17 mouse cellular contexts compared by ENCODE assay signal in the genomic region with DNA sequence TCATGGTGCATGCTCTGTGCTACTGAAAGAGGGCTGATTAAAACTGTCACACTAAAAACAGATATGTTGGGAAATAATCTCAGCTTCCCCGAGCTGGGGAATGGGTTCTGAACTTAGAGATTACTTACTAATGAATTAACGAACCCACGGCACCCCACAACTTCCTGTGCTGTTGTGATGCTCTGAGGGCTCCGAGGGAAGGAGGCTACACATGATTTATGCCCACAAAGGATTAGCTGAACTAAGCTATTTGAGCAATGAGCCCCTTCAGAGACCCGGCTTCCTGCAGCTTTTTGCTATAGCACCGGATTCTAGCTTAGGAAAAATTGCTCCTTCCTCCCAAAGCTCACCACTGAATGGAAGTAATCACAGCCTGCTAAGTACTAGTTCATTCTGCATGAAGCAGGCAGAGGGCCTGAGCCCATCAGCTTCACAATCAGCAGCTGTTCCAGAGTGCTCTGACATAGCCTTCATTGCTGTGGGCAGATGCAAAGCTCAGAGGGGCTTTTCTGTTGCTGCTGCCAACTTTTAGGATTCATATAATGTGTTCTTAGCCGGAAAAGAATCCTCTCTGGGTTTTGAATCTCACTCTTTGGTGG. TPM values are rescaled to one million over a fixed set of nuclear protein-coding genes. Genes with fewer than 3 reads are reported as not detected.
A peak's percentile ranks its signal among the peaks of the same experiment; 100 is the strongest.
DNase-seq lines count a peak whose midpoint lies in the region; ATAC-seq lines count a peak whose summit lies in the region.
"Had no signal": no experiment of that assay in that cellular context is flagged by ENCODE, and none has a peak within 500 bp of the region (broad histone marks: within the 10 kb centered on the region; RNA-seq: fewer than 3 reads in every experiment).

No protein-coding gene starts in this region.

- no peak overlapping the region for H3K4me2 ChIP-seq in hindbrain, embryonic 14.5 days (replicated peaks)
- no peak overlapping the region for H3K4me2 ChIP-seq in hindbrain, embryonic 12.5 days (replicated peaks)
- no peak overlapping the region for H3K4me2 ChIP-seq in midbrain, embryonic 15.5 days
- H3K4me2 ChIP-seq in midbrain, embryonic 13.5 days (replicated peaks), result no peak overlapping the region
- H3K4me2 ChIP-seq in hindbrain, embryonic 16.5 days (ENCODE audit: low read length), result no peak overlapping the region
- no peak overlapping the region for H3K4me2 ChIP-seq in neural tube, embryonic 14.5 days (ENCODE audit: low read depth, low read length)
- H3K4me2 ChIP-seq: heart, embryonic 12.5 days; liver, embryonic 15.5 days had no signal

- H3K27me3 ChIP-seq in hindbrain, embryonic 14.5 days (ENCODE audit: control insufficient read depth, insufficient read depth, low read length), result no peaks in the 10 kb centered on the region
- H3K27me3 ChIP-seq in hindbrain, embryonic 12.5 days, result no peaks in the 10 kb centered on the region
- H3K27me3 ChIP-seq in midbrain, embryonic 15.5 days (replicated peaks), result no peaks in the 10 kb centered on the region
- no peaks in the 10 kb centered on the region for H3K27me3 ChIP-seq in midbrain, embryonic 13.5 days
- H3K27me3 ChIP-seq in hindbrain, embryonic 16.5 days (replicated peaks; ENCODE audit: control insufficient read depth, insufficient read depth, low read length), result no peaks in the 10 kb centered on the region
- no peaks in the 10 kb centered on the region for H3K27me3 ChIP-seq in neural tube, embryonic 14.5 days (ENCODE audit: control insufficient read depth, insufficient read depth, low read length)
- H3K27me3 ChIP-seq: heart, embryonic 12.5 days; liver, embryonic 15.5 days had no signal

- ATAC-seq in hindbrain, embryonic 14.5 days (ENCODE audit: low FRiP score), result peak; percentile 62; the same call in 1 of the 2 replicates
- no peak for ATAC-seq in hindbrain, embryonic 12.5 days (ENCODE audit: low FRiP score)
- peak; percentile 36; the same call in 1 of the 2 replicates for ATAC-seq in midbrain, embryonic 15.5 days (replicated peaks)
- ATAC-seq in midbrain, embryonic 13.5 days, result no peak
- peak; percentile 77 for ATAC-seq in hindbrain, embryonic 16.5 days
- peak; percentile 69; the same call in 1 of the 2 replicates for ATAC-seq in neural tube, embryonic 14.5 days (ENCODE audit: low read depth)

- H3K4me3 ChIP-seq in hindbrain, embryonic 14.5 days (replicated peaks; ENCODE audit: low read length), result no peak overlapping the region
- H3K4me3 ChIP-seq in hindbrain, embryonic 12.5 days, result no peak overlapping the region
- H3K4me3 ChIP-seq in midbrain, embryonic 15.5 days, result no peak overlapping the region
- H3K4me3 ChIP-seq in midbrain, embryonic 13.5 days (replicated peaks), result no peak overlapping the region
- no peak overlapping the region for H3K4me3 ChIP-seq in hindbrain, embryonic 16.5 days (ENCODE audit: low read length)
- no peak overlapping the region for H3K4me3 ChIP-seq in neural tube, embryonic 14.5 days (ENCODE audit: low read depth, low read length)
- H3K4me3 ChIP-seq: heart, embryonic 12.5 days; liver, embryonic 15.5 days; megakaryocyte, embryonic 14.5 days had no signal

- no peaks in the 10 kb centered on the region for H3K4me1 ChIP-seq in hindbrain, embryonic 14.5 days (replicated peaks; ENCODE audit: control insufficient read depth, insufficient read depth, low read length)
- peaks cover 7% of the 10 kb centered on the region for H3K4me1 ChIP-seq in hindbrain, embryonic 12.5 days
- H3K4me1 ChIP-seq in midbrain, embryonic 15.5 days, result 0 out of 2 replicates have a peak, but pooled peaks cover 4% of the 10 kb centered on the region
- H3K4me1 ChIP-seq in midbrain, embryonic 13.5 days (replicated peaks), result peaks cover 13% of the 10 kb centered on the region
- H3K4me1 ChIP-seq in hindbrain, embryonic 16.5 days (ENCODE audit: control insufficient read depth, insufficient read depth, low read depth, low read length), result peaks cover 7% of the 10 kb centered on the region
- H3K4me1 ChIP-seq in neural tube, embryonic 14.5 days (ENCODE audit: control insufficient read depth, insufficient read depth, low read length), result no peaks in the 10 kb centered on the region
- H3K4me1 ChIP-seq: heart, embryonic 12.5 days had no signal

- H3K9ac ChIP-seq in hindbrain, embryonic 14.5 days, result no peak overlapping the region
- no peak overlapping the region for H3K9ac ChIP-seq in hindbrain, embryonic 12.5 days
- H3K9ac ChIP-seq in midbrain, embryonic 15.5 days, result no peak overlapping the region
- H3K9ac ChIP-seq in midbrain, embryonic 13.5 days (replicated peaks), result no peak overlapping the region
- H3K9ac ChIP-seq in hindbrain, embryonic 16.5 days (ENCODE audit: low read depth, low read length), result no peak overlapping the region
- no peak overlapping the region for H3K9ac ChIP-seq in neural tube, embryonic 14.5 days (replicated peaks; ENCODE audit: low read depth, low read length)
- H3K9ac ChIP-seq: heart, embryonic 12.5 days; liver, embryonic 15.5 days had no signal

- no peaks in the 10 kb centered on the region for H3K36me3 ChIP-seq in hindbrain, embryonic 14.5 days (replicated peaks; ENCODE audit: control insufficient read depth, insufficient read depth)
- H3K36me3 ChIP-seq in hindbrain, embryonic 12.5 days, result no peaks in the 10 kb centered on the region
- H3K36me3 ChIP-seq in midbrain, embryonic 15.5 days (replicated peaks), result no peaks in the 10 kb centered on the region
- H3K36me3 ChIP-seq in midbrain, embryonic 13.5 days, result no peaks in the 10 kb centered on the region
- H3K36me3 ChIP-seq in hindbrain, embryonic 16.5 days (ENCODE audit: control insufficient read depth, insufficient read depth, low read length), result no peaks in the 10 kb centered on the region
- H3K36me3 ChIP-seq in neural tube, embryonic 14.5 days (ENCODE audit: control insufficient read depth, insufficient read depth, low read length), result no peaks in the 10 kb centered on the region
- H3K36me3 ChIP-seq: heart, embryonic 12.5 days; liver, embryonic 15.5 days had no signal

- H3K27ac ChIP-seq in hindbrain, embryonic 14.5 days, result no peak overlapping the region
- H3K27ac ChIP-seq in hindbrain, embryonic 12.5 days, result no peak overlapping the region
- H3K27ac ChIP-seq in midbrain, embryonic 15.5 days, result no peak overlapping the region
- no peak overlapping the region for H3K27ac ChIP-seq in midbrain, embryonic 13.5 days
- H3K27ac ChIP-seq in hindbrain, embryonic 16.5 days (ENCODE audit: low read depth, low read length), result no peak overlapping the region
- no peak overlapping the region for H3K27ac ChIP-seq in neural tube, embryonic 14.5 days (ENCODE audit: low read depth, low read length)
- H3K27ac ChIP-seq: liver, embryonic 15.5 days had no signal

- no peaks in the 10 kb centered on the region for H3K9me3 ChIP-seq in hindbrain, embryonic 14.5 days (ENCODE audit: control insufficient read depth, low read length)
- H3K9me3 ChIP-seq in hindbrain, embryonic 12.5 days (replicated peaks), result no peaks in the 10 kb centered on the region
- H3K9me3 ChIP-seq in midbrain, embryonic 15.5 days, result no peaks in the 10 kb centered on the region
- no peaks in the 10 kb centered on the region for H3K9me3 ChIP-seq in midbrain, embryonic 13.5 days
- H3K9me3 ChIP-seq in hindbrain, embryonic 16.5 days (ENCODE audit: control insufficient read depth, low read length), result no peaks in the 10 kb centered on the region
- no peaks in the 10 kb centered on the region for H3K9me3 ChIP-seq in neural tube, embryonic 14.5 days (ENCODE audit: control insufficient read depth, low read length)
- H3K9me3 ChIP-seq: liver, embryonic 15.5 days had no signal

- DNase-seq in hindbrain, embryonic 14.5 days (ENCODE audit: low spot score), result no peak
- DNase-seq in ovary, postnatal 14 days (ENCODE audit: low spot score), result no peak
- DNase-seq: adrenal gland, adult 8-10 months; cerebellum, adult 8-10 months; gastrocnemius, postnatal 25 days; heart, postnatal 4 days; lung, postnatal 10 days; thymus, adult 18-20 months had no signal

- 73% methylated on average over 7 of the region's 7 CpGs for WGBS in hindbrain, embryonic 14.5 days
- 85% methylated on average over 7 of the region's 7 CpGs for WGBS in hindbrain, embryonic 12.5 days
- WGBS in midbrain, embryonic 15.5 days, result 60% methylated on average over 7 of the region's 7 CpGs
- 67% methylated on average over 7 of the region's 7 CpGs for WGBS in midbrain, embryonic 13.5 days
- 46% methylated on average over 7 of the region's 7 CpGs for WGBS in hindbrain, embryonic 16.5 days
- 53% methylated on average over 7 of the region's 7 CpGs for WGBS in neural tube, embryonic 14.5 days

RNA-seq across cellular contexts. Expression of gene Izumo1r, which starts 8.4 kb away (rescaled TPM):
- polyA plus RNA-seq in hindbrain, embryonic 14.5 days (2014; fragmentation: Nextera tagmentation; extraction: Ambion mirVana), result not detected in 2 replicates
- polyA plus RNA-seq in hindbrain, embryonic 12.5 days (2016; fragmentation: Nextera tagmentation; extraction: Ambion mirVana), result not detected in 2 replicates
- not detected in 2 replicates for polyA plus RNA-seq in midbrain, embryonic 15.5 days (2015; fragmentation: Nextera tagmentation; extraction: Ambion mirVana)
- polyA plus RNA-seq in midbrain, embryonic 13.5 days (2015; fragmentation: Nextera tagmentation; extraction: Ambion mirVana), result not detected in 2 replicates
- not detected in 2 replicates for polyA plus RNA-seq in hindbrain, embryonic 16.5 days (2015; fragmentation: Nextera tagmentation; extraction: Ambion mirVana)
- not detected in 2 replicates for polyA plus RNA-seq in neural tube, embryonic 14.5 days (2014; fragmentation: Nextera tagmentation; extraction: Ambion mirVana)
- polyA plus RNA-seq: heart, embryonic 12.5 days; kidney, embryonic 16.5 days; liver, embryonic 15.5 days had no signal

RNA-seq across cellular contexts. Expression of gene Gpr83, which starts 35.3 kb away (rescaled TPM):
- polyA plus RNA-seq in hindbrain, embryonic 14.5 days (2014; fragmentation: Nextera tagmentation; extraction: Ambion mirVana), result 1.3 and 1.4 TPM in 2 replicates
- 1.6 and 1.7 TPM in 2 replicates for polyA plus RNA-seq in hindbrain, embryonic 12.5 days (2016; fragmentation: Nextera tagmentation; extraction: Ambion mirVana)
- 3.1 and 3.3 TPM in 2 replicates for polyA plus RNA-seq in midbrain, embryonic 15.5 days (2015; fragmentation: Nextera tagmentation; extraction: Ambion mirVana)
- polyA plus RNA-seq in midbrain, embryonic 13.5 days (2015; fragmentation: Nextera tagmentation; extraction: Ambion mirVana), result 2.6 and 2.8 TPM in 2 replicates
- 1.3 and 1.7 TPM in 2 replicates for polyA plus RNA-seq in hindbrain, embryonic 16.5 days (2015; fragmentation: Nextera tagmentation; extraction: Ambion mirVana)
- 0.54 and 0.75 TPM in 2 replicates for polyA plus RNA-seq in neural tube, embryonic 14.5 days (2014; fragmentation: Nextera tagmentation; extraction: Ambion mirVana)
- polyA plus RNA-seq: heart, embryonic 12.5 days had no signal

Comparison
In these comparisons a context has a peak if more than half of its experiments do, and no peak if none do; other contexts are left out.
1. ATAC-seq: peak in hindbrain, embryonic 14.5 days (single experiment), midbrain, embryonic 15.5 days (single experiment), hindbrain, embryonic 16.5 days (single experiment) and neural tube, embryonic 14.5 days (single experiment); none in hindbrain, embryonic 12.5 days (single experiment) and midbrain, embryonic 13.5 days (single experiment).